Mouse (Mus musculus): ENCODE results near the gene Spryd3.

Spryd3 gene

DNA sequence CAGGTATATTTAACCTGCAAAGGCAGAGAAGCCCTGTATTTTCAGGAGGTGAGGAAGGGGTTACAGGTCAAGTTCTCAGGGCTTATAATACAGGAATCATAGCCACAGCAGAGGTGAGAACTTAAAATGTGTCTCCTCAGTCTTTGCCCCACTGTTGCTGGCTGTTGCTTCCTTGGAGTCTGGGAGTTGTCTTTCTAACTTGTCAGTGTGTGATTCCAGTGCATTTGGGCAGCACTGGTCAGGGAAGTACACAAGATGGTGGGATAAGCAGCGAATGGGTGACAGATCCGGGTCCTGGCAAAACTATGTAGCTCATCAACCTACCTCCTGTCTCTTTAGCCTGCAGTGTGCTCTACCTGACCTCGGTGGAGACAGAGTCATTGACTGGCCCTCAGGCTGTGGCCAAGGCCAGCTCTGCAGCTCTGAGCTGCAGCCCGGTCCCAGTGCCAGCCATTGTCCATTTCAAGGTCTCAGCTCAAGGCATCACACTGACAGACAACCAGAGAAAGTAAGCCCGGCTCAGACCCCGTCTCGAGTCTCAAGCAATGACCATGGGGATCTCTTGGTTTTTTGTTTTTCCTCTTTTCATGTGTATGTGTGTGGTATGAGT, 21.3 kb downstream of the Spryd3 start:
- DNase-seq (ENCODE audit: extremely low spot score, low spot score): no peak

DNA sequence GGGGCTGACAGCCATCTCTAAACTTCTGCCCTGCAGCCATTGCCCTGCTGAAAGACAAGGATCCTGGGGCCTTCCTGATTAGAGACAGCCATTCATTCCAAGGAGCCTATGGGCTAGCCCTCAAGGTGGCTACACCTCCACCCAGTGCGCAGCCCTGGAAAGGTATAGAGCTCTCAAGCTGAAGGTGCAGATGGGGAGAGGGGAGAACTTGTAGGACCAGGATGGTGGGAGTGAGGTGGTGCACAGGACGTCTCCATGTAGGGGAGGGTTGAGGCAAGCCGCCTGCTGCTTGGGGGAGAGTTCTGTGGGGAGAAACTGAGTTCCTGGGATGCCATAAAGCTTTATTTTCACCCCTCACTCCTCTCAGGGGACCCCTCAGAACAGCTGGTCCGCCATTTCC, 22.4 kb downstream of the Spryd3 start:
- no peak for DNase-seq (ENCODE audit: extremely low spot score, low spot score)

GRCm38 (mm10) chr15:102112827-102113226, 23.2 kb downstream of the Spryd3 start:
- DNase-seq (ENCODE audit: extremely low spot score, low spot score): no peak

DNA sequence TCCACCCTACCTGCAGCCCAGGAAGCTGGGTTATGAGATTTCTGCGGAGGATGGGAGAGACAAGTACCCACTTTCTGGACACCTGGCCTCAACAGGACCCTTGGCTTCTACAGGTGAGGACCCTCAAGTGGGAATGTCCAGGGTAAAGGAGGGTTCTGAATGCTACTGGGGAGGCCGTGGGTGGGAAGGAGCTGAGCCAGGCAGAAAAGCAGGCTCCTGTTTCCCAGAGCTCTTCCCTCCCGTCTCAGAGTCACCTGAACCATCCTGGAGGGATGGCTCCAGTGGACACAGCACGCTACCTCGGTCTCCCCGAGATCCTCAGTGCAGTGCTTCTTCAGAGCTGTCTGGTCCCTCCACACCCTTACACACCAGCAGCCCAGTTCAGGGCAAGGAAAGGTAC, 23.9 kb downstream of the Spryd3 start:
- no peak for DNase-seq (ENCODE audit: extremely low spot score, low spot score)

- no peak for DNase-seq (ENCODE audit: extremely low spot score, low spot score)
These were observed 24.6 kb downstream of the Spryd3 start for GRCm38 (mm10) chr15:102111495-102111829.

DNA sequence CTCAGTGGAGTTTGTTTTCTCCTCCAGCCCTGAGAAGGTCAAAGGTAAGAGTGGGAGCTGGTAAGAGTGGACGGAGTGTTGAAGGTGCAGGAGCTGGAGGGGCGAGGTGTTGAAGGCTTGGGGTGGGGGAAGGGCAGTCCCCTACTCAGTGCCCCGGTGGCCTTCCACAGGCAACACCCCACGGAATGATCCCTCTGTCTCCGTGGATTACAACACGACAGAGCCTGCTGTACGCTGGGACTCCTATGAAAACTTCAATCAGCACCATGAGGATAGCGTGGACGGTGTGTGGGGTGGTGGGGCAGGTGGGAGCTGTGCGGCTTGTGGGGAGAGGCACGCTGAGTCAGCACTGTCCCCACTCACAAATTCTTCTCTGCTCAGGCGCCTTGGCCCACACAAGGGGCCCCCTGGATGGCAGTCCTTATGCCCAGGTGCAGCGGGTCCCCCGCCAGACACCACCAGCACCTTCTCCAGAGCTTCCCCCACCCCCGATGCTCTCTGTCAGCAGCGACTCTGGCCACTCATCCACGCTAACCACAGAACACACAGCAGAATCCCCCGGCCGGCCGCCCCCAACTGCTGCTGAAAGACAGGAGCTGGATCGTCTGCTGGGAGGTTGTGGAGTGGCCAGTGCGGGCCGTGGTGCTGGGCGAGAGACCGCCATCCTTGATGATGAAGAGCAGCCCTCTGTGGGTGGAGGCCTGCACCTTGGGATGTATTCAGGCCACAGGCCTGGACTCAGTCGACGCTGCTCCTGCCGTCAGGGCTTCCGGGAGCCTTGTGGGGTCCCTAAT, 25.1 kb downstream of the Spryd3 start:
- no peak for DNase-seq (ENCODE audit: extremely low spot score, low spot score)

DNA sequence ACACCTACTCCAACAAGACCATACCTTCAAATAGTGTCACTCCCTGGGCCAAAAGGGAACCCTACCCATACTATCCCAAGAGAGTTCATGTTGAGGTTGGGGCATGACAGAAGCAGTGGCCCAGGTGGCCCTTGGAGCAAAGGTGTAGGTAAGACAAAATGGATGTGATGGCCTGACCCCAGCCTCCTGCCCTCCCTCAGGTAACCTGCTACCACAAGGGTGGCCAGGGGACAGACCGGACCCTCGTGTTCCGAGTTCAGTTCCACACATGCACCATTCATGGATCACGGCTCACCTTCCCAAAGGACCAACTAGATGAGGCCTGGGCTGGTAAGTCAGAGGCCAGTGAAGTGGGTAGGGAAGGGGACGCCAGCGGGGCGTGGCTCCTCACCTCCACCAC, 25.8 kb downstream of the Spryd3 start:
- no peak for DNase-seq (ENCODE audit: extremely low spot score, low spot score)

GRCm38 (mm10) chr15:102108651-102109525, 27.1 kb downstream of the Spryd3 start:
- DNase-seq (ENCODE audit: extremely low spot score, low spot score): peak; percentile 63

DNA sequence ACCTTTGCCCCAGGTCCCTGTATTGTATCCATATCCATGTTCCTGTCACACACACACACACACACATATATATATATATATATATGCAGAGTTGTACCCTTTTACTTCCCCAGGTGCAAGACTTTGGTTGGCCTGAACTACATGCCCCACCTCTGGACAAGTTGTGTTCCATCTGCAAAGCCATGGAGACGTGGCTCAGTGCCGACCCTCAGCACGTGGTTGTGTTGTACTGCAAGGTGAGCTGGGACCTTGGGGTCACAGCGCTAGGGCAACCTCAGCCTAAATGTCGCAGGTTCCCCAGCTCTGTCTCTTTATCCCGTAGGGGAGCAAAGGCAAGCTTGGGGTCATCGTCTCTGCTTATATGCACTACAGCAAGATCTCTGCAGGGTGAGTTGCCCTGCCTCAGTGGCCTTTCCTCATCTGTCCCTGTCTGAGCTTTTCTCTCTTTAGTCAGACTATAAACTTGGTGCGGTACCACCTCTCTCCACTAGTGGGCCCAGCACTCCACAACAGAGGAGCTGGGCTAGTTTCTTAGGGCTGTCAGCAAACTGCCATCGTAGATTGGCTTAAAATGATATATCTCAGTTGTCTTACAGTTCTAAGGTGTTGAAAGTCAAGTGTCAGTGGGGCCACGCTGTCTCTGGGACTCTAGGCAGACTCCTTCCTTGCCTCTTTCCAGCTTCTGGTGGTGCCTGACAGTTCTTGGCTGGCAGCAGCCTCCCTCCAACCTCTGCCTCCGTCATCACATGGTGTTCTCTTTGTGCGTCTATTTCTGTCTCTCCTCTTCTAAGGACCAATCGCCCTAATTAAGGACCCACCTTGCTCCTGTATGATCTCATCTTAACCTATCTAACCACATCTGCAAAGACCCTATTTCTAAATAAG, 28.1 kb downstream of the Spryd3 start:
- peak; percentile 67 for DNase-seq (ENCODE audit: extremely low spot score, low spot score)

DNA sequence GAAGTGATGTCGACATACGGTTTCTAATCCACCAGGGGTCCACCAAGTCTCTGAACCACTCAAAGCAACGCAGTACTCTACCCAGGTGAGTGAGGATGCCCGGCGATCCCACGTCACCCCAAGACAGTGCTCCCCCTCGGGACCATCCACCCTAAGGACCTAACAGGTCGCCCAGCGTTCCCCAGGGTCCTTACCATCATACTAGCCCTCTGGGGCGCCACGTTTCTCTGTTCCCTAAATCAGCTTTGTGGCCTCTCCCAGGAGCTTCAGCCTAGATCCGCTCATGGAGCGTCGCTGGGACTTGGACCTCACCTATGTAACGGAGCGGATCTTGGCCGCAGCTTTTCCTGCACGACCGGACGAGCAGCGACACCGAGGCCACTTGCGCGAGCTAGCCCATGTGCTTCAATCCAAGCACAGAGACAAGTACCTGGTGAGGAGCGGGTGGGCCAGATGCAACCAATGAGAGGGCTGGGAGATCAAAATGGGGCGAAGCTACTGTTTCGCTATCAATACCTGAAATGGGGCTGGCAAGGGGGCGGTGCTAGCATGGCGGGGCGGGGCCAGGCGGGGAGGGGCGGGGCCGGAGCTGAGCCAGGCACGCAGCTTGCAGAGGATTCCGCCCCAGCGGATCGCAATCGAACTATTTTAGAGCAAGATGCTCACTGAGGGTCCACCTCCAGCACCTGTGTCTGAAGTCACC, 29.1 kb downstream of the Spryd3 start:
- peak; percentile 51 for DNase-seq (ENCODE audit: extremely low spot score, low spot score)

DNA sequence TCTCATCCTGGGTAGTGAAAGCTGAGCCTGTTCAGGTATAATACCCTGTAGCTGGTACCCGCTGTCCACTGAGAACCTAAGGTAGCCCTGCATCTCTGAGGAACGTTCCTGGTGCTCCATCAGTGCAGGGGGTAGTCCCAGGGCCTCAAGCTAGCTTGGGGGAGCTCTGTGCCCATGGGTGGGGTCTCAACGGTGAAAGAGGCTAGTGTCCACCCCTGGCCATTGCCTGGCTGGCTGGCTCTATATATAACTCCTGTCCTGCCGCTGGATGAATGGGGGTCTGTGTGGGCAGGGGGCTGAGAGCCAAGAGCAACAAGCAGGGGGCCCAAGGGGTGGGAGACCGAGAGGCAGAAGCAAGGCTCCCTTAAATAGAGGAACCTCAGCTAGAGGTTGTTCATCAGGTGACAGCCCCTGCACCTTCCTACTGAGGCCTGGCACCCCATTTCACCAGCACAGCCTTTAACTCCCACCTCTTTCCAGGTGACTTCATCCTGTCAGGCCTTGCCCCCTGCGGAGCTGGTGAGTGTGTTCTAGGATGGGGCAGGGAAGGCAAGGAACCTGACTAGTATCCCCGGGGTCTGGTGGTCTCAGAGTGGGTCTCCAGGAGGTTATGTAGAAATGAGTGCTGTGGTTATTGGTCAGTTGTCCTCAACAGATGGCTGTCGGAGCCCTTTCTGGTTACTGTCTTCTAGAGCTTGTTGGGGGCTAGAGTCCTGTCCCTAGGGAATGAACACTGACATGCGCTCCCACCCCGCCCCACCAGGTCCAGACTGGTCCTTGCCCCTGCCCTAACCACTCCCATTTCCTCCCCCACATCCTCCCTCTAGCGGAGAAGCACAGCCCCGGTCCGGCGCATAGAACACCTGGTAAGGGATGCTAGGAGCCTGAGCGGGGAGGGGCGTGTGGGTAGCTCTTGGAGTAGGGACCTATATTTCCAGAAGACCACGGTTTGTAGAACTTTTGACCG, 30.0 kb downstream of the Spryd3 start:
- DNase-seq (ENCODE audit: extremely low spot score, low spot score): no peak

- DNase-seq (ENCODE audit: extremely low spot score, low spot score): no peak
These were observed 30.7 kb downstream of the Spryd3 start for GRCm38 (mm10) chr15:102105360-102105759.

- peak; percentile 40 for DNase-seq (ENCODE audit: extremely low spot score, low spot score)
These were observed 32.0 kb downstream of the Spryd3 start for GRCm38 (mm10) chr15:102103947-102104555.

GRCm38 (mm10) chr15:102103371-102103946, 32.6 kb downstream of the Spryd3 start:
- DNase-seq (ENCODE audit: extremely low spot score, low spot score): no peak

- peak; percentile 47 for DNase-seq (ENCODE audit: extremely low spot score, low spot score)
These were observed 33.4 kb downstream of the Spryd3 start for GRCm38 (mm10) chr15:102102548-102103121.

GRCm38 (mm10) chr15:102101672-102102541, 34.1 kb downstream of the Spryd3 start:
- DNase-seq (ENCODE audit: extremely low spot score, low spot score): no peak

DNA sequence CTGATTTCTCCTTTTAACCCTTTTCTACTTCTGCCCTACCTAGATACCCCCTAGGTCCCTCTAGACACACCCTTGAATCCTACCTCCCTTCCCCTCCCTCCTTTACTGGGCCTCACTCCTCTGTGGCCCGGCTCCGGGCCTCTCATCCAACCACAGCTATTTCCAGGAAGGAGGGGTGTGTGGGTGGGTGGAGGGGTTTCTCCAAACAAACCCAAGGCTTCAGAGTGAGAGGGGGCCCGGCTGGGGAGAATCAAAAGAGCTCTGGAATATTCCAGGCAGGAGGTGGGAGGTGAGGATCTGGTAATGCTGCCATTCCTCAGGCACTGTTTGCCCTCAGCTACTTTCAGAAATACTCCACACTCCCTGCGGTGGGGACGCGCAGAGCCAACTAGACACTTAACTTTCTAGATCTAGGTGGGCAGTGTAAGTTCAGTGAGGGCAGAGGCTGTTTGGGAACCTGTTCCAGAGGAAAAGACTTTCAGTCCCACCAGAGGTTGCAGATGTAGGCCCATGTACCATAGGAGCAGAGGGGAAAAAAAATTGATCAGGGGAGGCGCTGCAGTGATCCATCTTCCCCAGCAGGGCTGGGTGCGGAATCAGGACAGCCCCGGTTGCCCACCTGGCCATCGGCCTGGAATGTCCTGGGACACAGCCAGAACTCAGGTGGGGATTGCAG, 34.9 kb downstream of the Spryd3 start:
- DNase-seq (ENCODE audit: extremely low spot score, low spot score): no peak

Data from neural tube, embryonic 10.5 days (tissue).